Mouse (Mus musculus): ENCODE measurements at regions not wholly inside any gene's neighbourhood (a gene's known extent, or its start where the extent isn't known, plus 50 kb on each side); places are given as distances from the start of the nearest gene placed in this dataset.
A peak's percentile ranks its signal among the peaks of the same experiment; 100 is the strongest.

- DNase-seq (ENCODE audit: low read depth): no peak
Observed at GRCm38 (mm10) chr3:120217710-120218109, 433.4 kb upstream of the Ptbp2 start.

- DNase-seq (ENCODE audit: low read depth): no peak
Observed at GRCm38 (mm10) chr3:120214616-120215250, 430.5 kb upstream of the Ptbp2 start.

- DNase-seq (ENCODE audit: low read depth): no peak
Observed at GRCm38 (mm10) chr3:120199403-120199802, 415.1 kb upstream of the Ptbp2 start.

GRCm38 (mm10) chr3:120194501-120194900, 410.2 kb upstream of the Ptbp2 start:
- no peak for DNase-seq (ENCODE audit: low read depth)

- peak; percentile 12 for DNase-seq (ENCODE audit: low read depth)
Observed at GRCm38 (mm10) chr3:120192439-120193326, 408.4 kb upstream of the Ptbp2 start.

- DNase-seq (ENCODE audit: low read depth): no peak
Observed at GRCm38 (mm10) chr3:120189606-120190005, 405.3 kb upstream of the Ptbp2 start.

- no peak for DNase-seq (ENCODE audit: low read depth)
Observed at GRCm38 (mm10) chr3:120180931-120181610, 396.8 kb upstream of the Ptbp2 start.

- DNase-seq (ENCODE audit: low read depth): no peak
Observed at GRCm38 (mm10) chr3:120175632-120176031, 391.4 kb upstream of the Ptbp2 start.
